Mouse (Mus musculus) bone marrow macrophage, adult 2 months (primary cell): ENCODE results near the gene Fgfr2.

Experiments
- CTCF ChIP-seq: IDR thresholded peaks from 2 replicates; pipeline ENCODE4 v1.5.1; 2012; ENCODE audit warnings: low read depth, mild to moderate bottlenecking, low read length, moderate library complexity
- POLR2A ChIP-seq: IDR thresholded peaks from 2 replicates; pipeline ENCODE4 v1.6.1; 2012; ENCODE audit warnings: mild to moderate bottlenecking, low read depth, low read length, borderline replicate concordance

- no peak for TF ChIP-seq CTCF
- no peak for TF ChIP-seq POLR2A
These were observed 2893.1 kb downstream of the Fgfr2 start for GRCm38 (mm10) chr7:130230034-130230433.
